Mouse (Mus musculus): ENCODE measurements around the gene Krt7. TPM values are rescaled to one million over a fixed set of nuclear protein-coding genes. Genes with fewer than 3 reads are reported as not detected.

Krt7 gene
- 9.0 and 12.0 TPM in 2 replicates for polyA plus RNA-seq (2014; fragmentation: Nextera tagmentation; extraction: Ambion mirVana)

GRCm38 (mm10) chr15:101410775-101411174 lies at the start of gene Krt7:
Gene Krt7, plus strand, starts transcription at chr15:101411043.
- DNase-seq (ENCODE audit: low spot score): no peak
- Histone ChIP-seq H3K27me3 (ENCODE audit: control insufficient read depth, insufficient read depth, low read length) (peaks cover 12% of the 10 kb centered on the region), H3K4me3 (ENCODE audit: low read depth, low read length) (no peak within 1 kb of the TSS), H3K27ac (ENCODE audit: low read depth, low read length) (no peak within 1 kb of the TSS), H3K4me1 (replicated peaks; ENCODE audit: control insufficient read depth, insufficient read depth, low read length) (no peaks in the 10 kb centered on the region), H3K9me3 (ENCODE audit: control insufficient read depth, low read length) (no peaks in the 10 kb centered on the region), H3K9ac (ENCODE audit: low read depth, low read length) (no peak within 1 kb of the TSS), H3K36me3 (ENCODE audit: control insufficient read depth, insufficient read depth, low read length) (no peaks in the 10 kb centered on the region), H3K4me2 (replicated peaks; ENCODE audit: low read depth, low read length) (no peak within 1 kb of the TSS)
- WGBS: 52% methylated on average over 2 of the region's 2 CpGs
- no peak for ATAC-seq (ENCODE audit: low FRiP score)

- H3K9me3 ChIP-seq (ENCODE audit: control insufficient read depth, low read length): no peaks in the 10 kb centered on the region
- no peak for ATAC-seq (ENCODE audit: low FRiP score)
- no peak overlapping the region for H3K9ac ChIP-seq (ENCODE audit: low read depth, low read length)
- no peaks in the 10 kb centered on the region for H3K4me1 ChIP-seq (replicated peaks; ENCODE audit: control insufficient read depth, insufficient read depth, low read length)
- WGBS: 61% methylated on average over 4 of the region's 4 CpGs
- no peaks in the 10 kb centered on the region for H3K27me3 ChIP-seq (ENCODE audit: control insufficient read depth, insufficient read depth, low read length)
- H3K36me3 ChIP-seq (ENCODE audit: control insufficient read depth, insufficient read depth, low read length): no peaks in the 10 kb centered on the region
- H3K27ac ChIP-seq (ENCODE audit: low read depth, low read length): no peak overlapping the region
- no peak for DNase-seq (ENCODE audit: low spot score)
- H3K4me3 ChIP-seq (ENCODE audit: low read depth, low read length): no peak overlapping the region
- no peak overlapping the region for H3K4me2 ChIP-seq (replicated peaks; ENCODE audit: low read depth, low read length)
These were observed 48.3 kb upstream of the Krt7 start for GRCm38 (mm10) chr15:101362393-101363010.

GRCm38 (mm10) chr15:101363933-101364332 lies 46.9 kb upstream of the Krt7 start:
- Histone ChIP-seq H3K9me3 (ENCODE audit: control insufficient read depth, low read length) (no peaks in the 10 kb centered on the region), H3K27me3 (ENCODE audit: control insufficient read depth, insufficient read depth, low read length) (no peaks in the 10 kb centered on the region), H3K4me2 (replicated peaks; ENCODE audit: low read depth, low read length) (no peak overlapping the region), H3K27ac (ENCODE audit: low read depth, low read length) (no peak overlapping the region), H3K9ac (ENCODE audit: low read depth, low read length) (no peak overlapping the region), H3K36me3 (ENCODE audit: control insufficient read depth, insufficient read depth, low read length) (no peaks in the 10 kb centered on the region), H3K4me1 (replicated peaks; ENCODE audit: control insufficient read depth, insufficient read depth, low read length) (no peaks in the 10 kb centered on the region), H3K4me3 (ENCODE audit: low read depth, low read length) (no peak overlapping the region)
- DNase-seq (ENCODE audit: low spot score) (no peak), ATAC-seq (ENCODE audit: low FRiP score) (no peak)
- WGBS: 82% methylated on average over 6 of the region's 6 CpGs

- ATAC-seq (ENCODE audit: low FRiP score) (no peak), DNase-seq (ENCODE audit: low spot score) (no peak)
- H3K4me3 ChIP-seq (ENCODE audit: low read depth, low read length): no peak overlapping the region
- H3K4me1 ChIP-seq (replicated peaks; ENCODE audit: control insufficient read depth, insufficient read depth, low read length): no peaks in the 10 kb centered on the region
- WGBS: 77% methylated on average over 6 of the region's 6 CpGs
- H3K4me2 ChIP-seq (replicated peaks; ENCODE audit: low read depth, low read length): no peak overlapping the region
- no peak overlapping the region for H3K9ac ChIP-seq (ENCODE audit: low read depth, low read length)
- H3K9me3 ChIP-seq (ENCODE audit: control insufficient read depth, low read length): no peaks in the 10 kb centered on the region
- H3K36me3 ChIP-seq (ENCODE audit: control insufficient read depth, insufficient read depth, low read length): no peaks in the 10 kb centered on the region
- H3K27me3 ChIP-seq (ENCODE audit: control insufficient read depth, insufficient read depth, low read length): no peaks in the 10 kb centered on the region
- H3K27ac ChIP-seq (ENCODE audit: low read depth, low read length): no peak overlapping the region
These were observed 46.4 kb upstream of the Krt7 start for GRCm38 (mm10) chr15:101364425-101364824.

- Histone ChIP-seq H3K9me3 (ENCODE audit: control insufficient read depth, low read length) (no peaks in the 10 kb centered on the region), H3K4me1 (replicated peaks; ENCODE audit: control insufficient read depth, insufficient read depth, low read length) (no peaks in the 10 kb centered on the region), H3K36me3 (ENCODE audit: control insufficient read depth, insufficient read depth, low read length) (no peaks in the 10 kb centered on the region), H3K27ac (ENCODE audit: low read depth, low read length) (no peak overlapping the region), H3K4me3 (ENCODE audit: low read depth, low read length) (no peak overlapping the region), H3K9ac (ENCODE audit: low read depth, low read length) (no peak overlapping the region), H3K4me2 (replicated peaks; ENCODE audit: low read depth, low read length) (no peak overlapping the region), H3K27me3 (ENCODE audit: control insufficient read depth, insufficient read depth, low read length) (no peaks in the 10 kb centered on the region)
- DNase-seq (ENCODE audit: low spot score) (no peak), ATAC-seq (ENCODE audit: low FRiP score) (no peak)
- WGBS: 68% methylated on average over 7 of the region's 7 CpGs
These were observed 45.8 kb upstream of the Krt7 start for GRCm38 (mm10) chr15:101364891-101365671.

GRCm38 (mm10) chr15:101365721-101366120 lies 45.1 kb upstream of the Krt7 start:
- DNase-seq (ENCODE audit: low spot score) (no peak), ATAC-seq (ENCODE audit: low FRiP score) (no peak)
- H3K27ac ChIP-seq (ENCODE audit: low read depth, low read length): no peak overlapping the region
- no peak overlapping the region for H3K9ac ChIP-seq (ENCODE audit: low read depth, low read length)
- no peak overlapping the region for H3K4me3 ChIP-seq (ENCODE audit: low read depth, low read length)
- WGBS: 77% methylated on average over 4 of the region's 4 CpGs
- no peaks in the 10 kb centered on the region for H3K27me3 ChIP-seq (ENCODE audit: control insufficient read depth, insufficient read depth, low read length)
- no peak overlapping the region for H3K4me2 ChIP-seq (replicated peaks; ENCODE audit: low read depth, low read length)
- no peaks in the 10 kb centered on the region for H3K36me3 ChIP-seq (ENCODE audit: control insufficient read depth, insufficient read depth, low read length)
- no peaks in the 10 kb centered on the region for H3K9me3 ChIP-seq (ENCODE audit: control insufficient read depth, low read length)
- H3K4me1 ChIP-seq (replicated peaks; ENCODE audit: control insufficient read depth, insufficient read depth, low read length): no peaks in the 10 kb centered on the region

GRCm38 (mm10) chr15:101366482-101366881 lies 44.4 kb upstream of the Krt7 start:
- H3K27me3 ChIP-seq (ENCODE audit: control insufficient read depth, insufficient read depth, low read length): no peaks in the 10 kb centered on the region
- H3K27ac ChIP-seq (ENCODE audit: low read depth, low read length): no peak overlapping the region
- H3K4me2 ChIP-seq (replicated peaks; ENCODE audit: low read depth, low read length): no peak overlapping the region
- WGBS: 26% methylated on average over 3 of the region's 3 CpGs
- H3K4me1 ChIP-seq (replicated peaks; ENCODE audit: control insufficient read depth, insufficient read depth, low read length): no peaks in the 10 kb centered on the region
- no peaks in the 10 kb centered on the region for H3K36me3 ChIP-seq (ENCODE audit: control insufficient read depth, insufficient read depth, low read length)
- H3K4me3 ChIP-seq (ENCODE audit: low read depth, low read length): no peak overlapping the region
- H3K9me3 ChIP-seq (ENCODE audit: control insufficient read depth, low read length): no peaks in the 10 kb centered on the region
- ATAC-seq (ENCODE audit: low FRiP score) (no peak), DNase-seq (ENCODE audit: low spot score) (no peak)
- no peak overlapping the region for H3K9ac ChIP-seq (ENCODE audit: low read depth, low read length)

- DNase-seq (ENCODE audit: low spot score) (no peak), ATAC-seq (ENCODE audit: low FRiP score) (no peak)
- Histone ChIP-seq H3K27ac (ENCODE audit: low read depth, low read length) (no peak overlapping the region), H3K4me2 (replicated peaks; ENCODE audit: low read depth, low read length) (no peak overlapping the region), H3K4me1 (replicated peaks; ENCODE audit: control insufficient read depth, insufficient read depth, low read length) (no peaks in the 10 kb centered on the region), H3K27me3 (ENCODE audit: control insufficient read depth, insufficient read depth, low read length) (no peaks in the 10 kb centered on the region), H3K9ac (ENCODE audit: low read depth, low read length) (no peak overlapping the region), H3K4me3 (ENCODE audit: low read depth, low read length) (no peak overlapping the region), H3K9me3 (ENCODE audit: control insufficient read depth, low read length) (no peaks in the 10 kb centered on the region), H3K36me3 (ENCODE audit: control insufficient read depth, insufficient read depth, low read length) (no peaks in the 10 kb centered on the region)
- WGBS: 56% methylated on average over 2 of the region's 2 CpGs
These were observed 43.9 kb upstream of the Krt7 start for GRCm38 (mm10) chr15:101366926-101367325.

- Histone ChIP-seq H3K4me1 (replicated peaks; ENCODE audit: control insufficient read depth, insufficient read depth, low read length) (no peaks in the 10 kb centered on the region), H3K36me3 (ENCODE audit: control insufficient read depth, insufficient read depth, low read length) (no peaks in the 10 kb centered on the region), H3K4me2 (replicated peaks; ENCODE audit: low read depth, low read length) (no peak overlapping the region), H3K9ac (ENCODE audit: low read depth, low read length) (no peak overlapping the region), H3K4me3 (ENCODE audit: low read depth, low read length) (no peak overlapping the region), H3K9me3 (ENCODE audit: control insufficient read depth, low read length) (no peaks in the 10 kb centered on the region), H3K27me3 (ENCODE audit: control insufficient read depth, insufficient read depth, low read length) (no peaks in the 10 kb centered on the region), H3K27ac (ENCODE audit: low read depth, low read length) (no peak overlapping the region)
- WGBS: 76% methylated on average over 8 of the region's 8 CpGs
- no peak for DNase-seq (ENCODE audit: low spot score)
- ATAC-seq (ENCODE audit: low FRiP score): no peak
These were observed 43.3 kb upstream of the Krt7 start for GRCm38 (mm10) chr15:101367497-101367896.

Data from hindbrain, embryonic 11.5 days (tissue).